Mouse (Mus musculus): ENCODE measurements around the gene F930015N05Rik. TPM values are rescaled to one million over a fixed set of nuclear protein-coding genes. Genes with fewer than 3 reads are reported as not detected.

Gene F930015N05Rik
- polyA plus RNA-seq, 1 experiment: not detected

DNA sequence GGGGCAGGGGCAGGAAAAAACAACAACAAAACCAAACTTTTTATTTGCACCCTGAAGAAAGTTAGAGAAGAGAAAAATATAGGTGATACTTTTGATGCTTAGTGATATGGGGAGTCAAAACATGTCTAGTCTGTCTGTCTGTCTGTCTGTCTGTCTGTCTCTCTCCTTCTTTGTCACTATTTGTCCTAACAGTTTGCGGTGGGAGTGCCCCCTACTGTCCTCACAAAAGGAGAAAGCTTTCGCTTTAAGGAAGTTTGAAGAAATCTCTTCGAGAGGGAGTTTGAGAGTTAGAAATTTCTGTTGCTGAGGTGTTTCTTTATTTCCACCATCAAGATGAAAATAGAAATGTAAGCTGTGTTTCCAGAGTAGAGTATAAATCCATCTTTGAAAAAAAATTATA is 2.5 kb upstream of the F930015N05Rik start:
- Histone ChIP-seq H3K27ac (ENCODE audit: insufficient read depth, low read depth, low read length) (no peak overlapping the region), H3K4me1 (ENCODE audit: control insufficient read depth, insufficient read depth, low read length) (no peaks in the 10 kb centered on the region; the same call in 1 of the 2 replicates), H3K4me3 (ENCODE audit: insufficient read depth, low read length) (no peak overlapping the region)
- TF ChIP-seq CTCF (IDR thresholded peaks at IDR 0.05; ENCODE audit: low read depth, low read length): no peak
- no peak for TF ChIP-seq POLR2A (IDR thresholded peaks at IDR 0.05; ENCODE audit: borderline replicate concordance, low read depth, low read length)

DNA sequence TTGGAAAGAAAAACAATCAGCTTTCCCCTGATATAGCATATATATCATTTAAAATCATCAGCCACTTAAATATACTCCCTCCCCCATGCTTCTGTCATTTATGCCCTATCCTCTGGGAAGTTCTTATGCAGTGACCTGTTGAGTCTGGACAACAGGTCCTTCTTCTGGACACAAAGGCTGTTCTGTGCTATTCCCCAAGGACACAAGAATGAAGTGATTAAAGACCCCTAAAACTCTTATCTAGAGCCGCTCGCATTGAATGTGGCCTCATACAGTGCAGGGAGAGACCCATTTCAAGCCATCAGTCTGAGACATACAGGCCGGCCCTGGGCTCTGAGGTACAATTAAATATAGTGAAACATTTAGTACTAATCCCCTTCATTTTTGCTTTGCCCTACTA is 1.3 kb upstream of the F930015N05Rik start:
- no peak overlapping the region for H3K27ac ChIP-seq (ENCODE audit: insufficient read depth, low read depth, low read length)
- no peak for TF ChIP-seq POLR2A (IDR thresholded peaks at IDR 0.05; ENCODE audit: borderline replicate concordance, low read depth, low read length)
- no peak for TF ChIP-seq CTCF (IDR thresholded peaks at IDR 0.05; ENCODE audit: low read depth, low read length)
- no peaks in the 10 kb centered on the region; the same call in 1 of the 2 replicates for H3K4me1 ChIP-seq (ENCODE audit: control insufficient read depth, insufficient read depth, low read length)
- H3K4me3 ChIP-seq (ENCODE audit: insufficient read depth, low read length): no peak overlapping the region

DNA sequence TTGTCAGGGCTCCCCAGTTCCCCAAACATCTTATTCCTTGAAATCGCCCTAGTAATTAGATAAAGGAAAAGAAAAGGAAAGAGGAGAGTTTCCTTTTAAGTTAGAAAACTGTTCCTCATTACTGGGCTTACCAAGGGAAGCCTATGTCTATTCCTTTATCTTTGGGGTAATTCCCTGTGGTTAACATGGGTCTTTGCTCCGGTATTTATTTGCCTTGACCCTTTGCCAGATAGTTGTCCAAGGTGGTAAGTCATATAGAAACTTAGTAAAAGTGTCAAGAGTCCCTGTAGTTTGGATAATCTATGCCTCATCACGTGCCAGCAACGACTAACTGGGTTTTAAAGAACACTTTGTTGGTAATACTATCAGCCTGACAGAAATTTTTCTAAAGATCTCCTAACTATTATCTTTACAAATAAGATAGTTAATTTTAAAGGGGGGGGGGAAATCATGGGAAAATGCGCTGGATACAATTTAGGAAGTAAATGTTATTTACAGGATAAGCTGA is 392 bp upstream of the F930015N05Rik start:
- no peak for TF ChIP-seq POLR2A (IDR thresholded peaks at IDR 0.05; ENCODE audit: borderline replicate concordance, low read depth, low read length)
- no peak for TF ChIP-seq CTCF (IDR thresholded peaks at IDR 0.05; ENCODE audit: low read depth, low read length)
- Histone ChIP-seq H3K4me3 (ENCODE audit: insufficient read depth, low read length) (no peak overlapping the region), H3K27ac (ENCODE audit: insufficient read depth, low read depth, low read length) (no peak overlapping the region), H3K4me1 (ENCODE audit: control insufficient read depth, insufficient read depth, low read length) (no peaks in the 10 kb centered on the region; the same call in 1 of the 2 replicates)

DNA sequence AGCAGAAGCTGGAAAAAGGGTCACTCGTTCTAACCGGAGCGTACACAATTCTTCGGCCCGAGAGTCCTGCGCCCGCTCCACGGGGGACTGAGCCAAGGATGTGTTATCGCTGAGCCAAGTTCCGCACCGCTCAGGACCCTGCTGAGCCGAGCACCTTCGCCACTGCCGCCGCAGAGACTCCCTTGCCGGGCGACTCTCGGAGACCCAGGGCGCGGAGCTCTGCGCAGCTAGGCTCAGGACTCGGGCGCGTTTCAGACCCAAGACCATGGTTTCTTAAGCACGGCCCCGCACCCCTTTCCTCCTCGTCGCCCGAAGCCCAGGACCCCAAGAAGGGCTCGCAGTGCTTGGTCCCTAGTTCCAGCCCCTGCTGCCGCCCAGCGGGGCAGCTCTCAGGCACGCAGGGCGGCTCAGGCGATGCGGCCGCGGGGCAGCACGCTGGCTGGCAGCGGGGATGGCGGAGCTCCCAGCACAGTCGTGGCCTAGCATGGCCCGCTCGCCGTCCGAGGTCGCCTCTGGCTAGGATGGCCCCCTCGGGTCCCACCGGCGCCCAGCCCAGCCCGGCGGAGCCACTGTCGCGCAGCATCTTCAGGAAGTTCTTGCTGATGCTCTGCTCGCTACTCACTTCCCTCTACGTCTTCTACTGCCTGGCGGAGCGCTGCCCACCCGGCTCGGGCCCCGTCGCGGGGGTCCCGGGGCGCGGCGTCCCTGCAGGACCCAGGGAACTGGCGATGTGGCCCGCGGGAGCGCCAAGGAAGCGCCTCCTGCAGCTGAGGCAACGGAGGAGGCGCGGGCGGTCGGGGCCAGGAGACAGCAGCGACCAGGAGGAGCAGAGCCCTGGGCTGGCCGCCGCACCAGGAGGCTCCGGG is 674 bp downstream of the F930015N05Rik start:
- Histone ChIP-seq H3K4me1 (ENCODE audit: control insufficient read depth, insufficient read depth, low read length) (no peaks in the 10 kb centered on the region; the same call in 1 of the 2 replicates), H3K27ac (ENCODE audit: insufficient read depth, low read depth, low read length) (no peak overlapping the region), H3K4me3 (ENCODE audit: insufficient read depth, low read length) (peak overlapping the region; percentile 50)
- no peak for TF ChIP-seq CTCF (IDR thresholded peaks at IDR 0.05; ENCODE audit: low read depth, low read length)
- no peak for TF ChIP-seq POLR2A (IDR thresholded peaks at IDR 0.05; ENCODE audit: borderline replicate concordance, low read depth, low read length)

DNA sequence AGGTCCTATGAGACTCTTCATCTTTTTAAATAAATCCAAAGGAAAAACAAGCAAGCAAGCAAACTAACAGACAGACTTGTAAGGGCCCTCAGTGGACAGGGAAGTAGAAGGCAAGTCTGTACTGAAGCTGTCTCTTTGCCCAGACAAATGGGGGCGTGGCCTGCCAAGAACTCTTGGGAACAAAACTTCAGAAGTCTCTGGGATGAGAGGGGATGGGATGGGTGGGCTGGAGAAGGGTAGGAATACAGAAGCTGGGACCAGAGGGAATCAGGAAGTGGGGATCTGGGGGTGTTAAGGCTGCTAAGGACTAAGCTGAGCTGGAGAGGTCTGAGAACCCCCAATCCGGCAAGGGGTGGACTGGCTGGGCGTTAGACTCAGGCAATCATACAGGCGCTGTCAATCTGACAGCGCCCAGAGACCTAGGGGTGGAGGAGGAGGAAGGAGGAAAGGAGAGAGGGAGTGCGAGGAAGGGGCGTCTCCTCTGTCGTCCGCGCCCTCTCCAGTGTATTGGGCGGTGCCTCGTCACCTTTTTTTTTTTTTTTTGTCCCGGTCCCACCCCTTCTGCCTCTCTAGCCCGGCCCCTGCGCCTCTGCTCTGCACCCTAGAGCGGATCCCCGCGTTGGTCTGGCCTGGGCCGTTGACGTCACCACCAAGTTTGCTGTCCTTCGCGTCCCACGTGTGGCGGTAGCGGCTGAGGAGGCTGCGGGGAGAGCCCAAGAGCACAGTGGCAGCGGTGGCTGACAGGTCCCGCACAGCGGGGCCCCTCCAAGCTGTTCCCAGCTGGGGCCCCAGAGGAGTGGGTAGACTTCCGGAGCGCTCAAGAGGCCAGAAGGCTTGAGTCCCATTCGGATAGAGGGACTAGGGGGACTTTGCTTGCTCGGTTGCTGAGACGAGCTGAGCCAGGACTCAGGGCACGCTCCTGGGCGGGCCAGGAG is 1.6 kb downstream of the F930015N05Rik start, which contains the start of gene Hs3st3a1:
Gene Hs3st3a1 (plus strand): TSS at position 722 of the 935 bp plus-strand sequence.
- Histone ChIP-seq H3K27ac (ENCODE audit: insufficient read depth, low read depth, low read length) (no peak within 1 kb of the TSS), H3K4me3 (ENCODE audit: insufficient read depth, low read length) (peak within 1 kb of the TSS; percentile 50), H3K4me1 (ENCODE audit: control insufficient read depth, insufficient read depth, low read length) (no peaks in the 10 kb centered on the region; the same call in 1 of the 2 replicates)
- no peak for TF ChIP-seq POLR2A (IDR thresholded peaks at IDR 0.05; ENCODE audit: borderline replicate concordance, low read depth, low read length)
- TF ChIP-seq CTCF (IDR thresholded peaks at IDR 0.05; ENCODE audit: low read depth, low read length): no peak

DNA sequence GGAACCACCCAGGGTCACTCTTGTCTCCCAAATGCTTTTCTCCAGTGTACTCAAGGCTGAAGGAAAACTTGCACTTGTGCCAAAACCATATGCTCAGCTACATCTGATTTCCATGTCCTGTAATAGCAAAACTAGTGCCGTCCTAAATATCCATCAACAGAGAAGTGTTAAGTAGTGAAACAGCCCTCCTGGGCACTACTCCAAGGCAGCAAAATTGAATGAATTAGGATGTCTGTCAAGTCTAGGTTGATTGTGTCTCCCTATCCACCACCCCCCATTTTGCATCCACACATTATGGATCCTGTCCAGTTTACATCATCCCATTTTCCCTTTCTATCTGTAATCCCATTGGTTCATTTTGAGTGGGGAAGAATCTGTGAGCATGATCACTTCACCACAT is 17.5 kb downstream of the F930015N05Rik start:
- H3K27ac ChIP-seq (ENCODE audit: insufficient read depth, low read depth, low read length): no peak overlapping the region
- no peak overlapping the region for H3K4me3 ChIP-seq (ENCODE audit: insufficient read depth, low read length)
- no peak for TF ChIP-seq POLR2A (IDR thresholded peaks at IDR 0.05; ENCODE audit: borderline replicate concordance, low read depth, low read length)
- TF ChIP-seq CTCF (IDR thresholded peaks at IDR 0.05; ENCODE audit: low read depth, low read length): no peak
- no peaks in the 10 kb centered on the region for H3K4me1 ChIP-seq (ENCODE audit: control insufficient read depth, insufficient read depth, low read length)

DNA sequence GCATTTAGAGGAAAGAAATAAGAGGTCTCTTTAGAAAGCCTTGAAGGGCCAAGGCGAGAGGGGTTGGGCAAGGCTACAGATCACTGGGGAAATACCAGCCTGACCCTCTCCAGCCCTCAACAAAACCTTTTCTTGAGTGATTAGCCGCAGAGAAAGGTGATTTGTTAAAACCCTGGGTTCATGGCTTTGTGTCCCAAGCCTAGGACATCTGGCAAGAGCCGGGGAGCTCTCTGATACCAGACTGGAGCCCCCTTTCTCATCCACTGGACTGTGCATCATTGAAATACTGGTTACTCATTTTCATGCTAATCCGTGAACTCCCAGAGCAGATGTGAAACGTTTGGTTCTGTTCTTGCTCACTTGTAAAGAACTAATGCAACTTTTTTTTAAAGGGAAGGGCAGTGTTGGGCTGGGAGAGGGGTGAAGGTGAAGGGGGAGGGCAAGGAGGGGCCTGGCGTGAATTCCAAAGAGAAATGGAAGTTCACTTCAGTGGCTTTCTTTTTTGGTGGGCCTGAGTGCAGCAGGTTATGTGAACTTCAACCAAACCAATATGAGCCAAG is 35.8 kb downstream of the F930015N05Rik start:
- Histone ChIP-seq H3K4me1 (ENCODE audit: control insufficient read depth, insufficient read depth, low read length) (no peaks in the 10 kb centered on the region), H3K27ac (ENCODE audit: insufficient read depth, low read depth, low read length) (no peak overlapping the region), H3K4me3 (ENCODE audit: insufficient read depth, low read length) (no peak overlapping the region)
- TF ChIP-seq CTCF (IDR thresholded peaks at IDR 0.05; ENCODE audit: low read depth, low read length) (no peak), POLR2A (IDR thresholded peaks at IDR 0.05; ENCODE audit: borderline replicate concordance, low read depth, low read length) (no peak)

DNA sequence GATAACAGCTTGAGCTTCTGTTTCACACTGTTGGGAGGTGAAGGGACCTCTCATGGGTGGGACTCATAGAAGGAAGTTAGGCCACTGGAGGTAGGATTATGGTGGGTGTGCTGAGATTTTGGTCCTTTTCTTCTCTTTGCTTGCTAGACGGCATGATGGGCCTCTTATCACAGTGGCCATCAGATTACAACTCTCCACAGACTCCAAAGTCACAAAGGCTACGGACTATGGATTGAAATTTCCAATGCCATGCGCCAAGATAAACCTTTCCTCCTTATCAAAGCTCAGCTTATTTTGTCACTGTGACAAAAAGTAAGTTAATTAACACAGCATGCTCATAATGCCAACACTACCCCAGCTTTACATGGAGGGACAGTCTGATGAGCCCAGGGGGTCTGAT is 38.8 kb downstream of the F930015N05Rik start:
- TF ChIP-seq POLR2A (IDR thresholded peaks at IDR 0.05; ENCODE audit: borderline replicate concordance, low read depth, low read length) (no peak), CTCF (IDR thresholded peaks at IDR 0.05; ENCODE audit: low read depth, low read length) (no peak)
- Histone ChIP-seq H3K4me3 (ENCODE audit: insufficient read depth, low read length) (no peak overlapping the region), H3K27ac (ENCODE audit: insufficient read depth, low read depth, low read length) (no peak overlapping the region), H3K4me1 (ENCODE audit: control insufficient read depth, insufficient read depth, low read length) (no peaks in the 10 kb centered on the region)

DNA sequence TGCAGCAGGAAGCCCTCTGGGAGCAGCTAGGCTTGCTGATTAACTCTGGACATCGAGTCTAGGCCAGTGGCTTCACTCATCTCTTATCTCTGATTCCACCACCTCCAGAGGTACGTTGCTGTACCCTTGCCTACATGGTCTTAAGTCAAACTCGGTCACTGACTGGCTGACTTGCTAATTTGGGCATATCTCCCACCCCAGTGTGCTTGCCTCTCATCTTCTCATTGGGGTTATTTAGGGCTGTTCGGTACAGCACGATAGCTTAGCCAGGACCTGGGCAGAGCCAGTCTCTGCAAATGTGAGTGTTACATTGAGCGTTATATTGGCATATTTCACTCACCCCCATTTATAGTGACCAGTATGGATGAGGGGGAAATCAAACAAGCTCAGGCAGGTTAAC is 39.5 kb downstream of the F930015N05Rik start:
- no peaks in the 10 kb centered on the region for H3K4me1 ChIP-seq (ENCODE audit: control insufficient read depth, insufficient read depth, low read length)
- no peak overlapping the region for H3K27ac ChIP-seq (ENCODE audit: insufficient read depth, low read depth, low read length)
- no peak for TF ChIP-seq CTCF (IDR thresholded peaks at IDR 0.05; ENCODE audit: low read depth, low read length)
- no peak for TF ChIP-seq POLR2A (IDR thresholded peaks at IDR 0.05; ENCODE audit: borderline replicate concordance, low read depth, low read length)
- H3K4me3 ChIP-seq (ENCODE audit: insufficient read depth, low read length): no peak overlapping the region
